Mouse (Mus musculus) CH12.LX (cell line): ENCODE results near the gene Wnt9a. TPM values are rescaled to one million over a fixed set of nuclear protein-coding genes. Genes with fewer than 3 reads are reported as not detected.

Source experiments
- DNase-seq: peaks from one replicate; pipeline ENCODE4 v3.0.0-alpha.2; 2013; ENCODE audit errors: extremely low read depth
- H3K27ac ChIP-seq: 2 replicates; pipeline ENCODE4 v1.5.1; 2012; ENCODE audit warnings: low read depth, mild to moderate bottlenecking, control low read depth, moderate library complexity; ENCODE audit not compliant: insufficient read depth
- H3K27me3 ChIP-seq: replicated peaks from 2 replicates; pipeline ENCODE3; 2012; ENCODE audit warnings: inconsistent platforms
- H3K36me3 ChIP-seq, 2 experiments: replicated peaks in 1 of 2; 2 replicates each; pipeline versions ENCODE3 to v1.6.1; 2012; ENCODE audit warnings: inconsistent platforms in 1 of 2, low read length in 1 of 2, mild to moderate bottlenecking in 1 of 2, mixed read lengths in 1 of 2, moderate library complexity in 1 of 2; ENCODE audit not compliant: control insufficient read depth in 1 of 2, insufficient read depth in 1 of 2
- H3K4me1 ChIP-seq, 2 experiments: 2 replicates each; pipeline ENCODE4 v1.6.1; 2012; ENCODE audit warnings: inconsistent platforms in 1 of 2, moderate library complexity in 1 of 2; ENCODE audit not compliant: insufficient read depth in 2 of 2, control insufficient read depth in 1 of 2
- H3K4me2 ChIP-seq: 2 replicates; pipeline ENCODE4 v1.6.1; 2012; ENCODE audit warnings: low read depth, mild to moderate bottlenecking, control low read depth; ENCODE audit not compliant: poor library complexity, insufficient read depth, severe bottlenecking
- H3K4me3 ChIP-seq, 3 experiments: fragments of 150-350 bp in 1 of 3; sonication (generic) in 1 of 3; replicated peaks in 1 of 3; 2 replicates each; pipeline versions ENCODE3 to v1.5.1; 2011 to 2012; ENCODE audit warnings: low read depth in 2 of 3, low read length in 2 of 3, mild to moderate bottlenecking in 2 of 3, moderate library complexity in 2 of 3, control low read depth in 1 of 3, improper control_type of control experiment in 1 of 3, inconsistent platforms in 1 of 3, mixed read lengths in 1 of 3; ENCODE audit not compliant: poor library complexity in 1 of 3
- H3K79me2 ChIP-seq: replicated peaks from 2 replicates; pipeline ENCODE4 v1.6.1; 2012; ENCODE audit warnings: mild to moderate bottlenecking, moderate library complexity; ENCODE audit not compliant: control insufficient read depth, poor library complexity, insufficient read depth, severe bottlenecking; ENCODE audit errors: extremely low read depth
- H3K9ac ChIP-seq: 2 replicates; pipeline ENCODE4 v1.6.1; 2012; ENCODE audit warnings: low read depth, mild to moderate bottlenecking, control low read depth, moderate library complexity; ENCODE audit not compliant: insufficient read depth
- H3K9me3 ChIP-seq: replicated peaks from 2 replicates; pipeline ENCODE3; 2012; ENCODE audit warnings: low read length, inconsistent platforms, mixed read lengths
- BHLHE40 ChIP-seq: IDR thresholded peaks from 2 replicates; pipeline ENCODE4 v1.6.1; 2011; ENCODE audit warnings: mild to moderate bottlenecking, low read depth, low read length, improper control_type of control experiment
- CHD1 ChIP-seq: IDR thresholded peaks from 2 replicates; pipeline ENCODE4 v1.6.1; 2012; ENCODE audit warnings: low read depth, low read length, improper control_type of control experiment, inconsistent platforms
- CHD2 ChIP-seq: IDR thresholded peaks from 2 replicates; pipeline ENCODE4 v1.6.1; 2011; ENCODE audit warnings: low read length, improper control_type of control experiment
- ETS1 ChIP-seq: conservative IDR thresholded peaks from 2 replicates; pipeline ENCODE4 v1.6.1; 2012; ENCODE audit warnings: low read depth, mild to moderate bottlenecking, inconsistent platforms, low read length, improper control_type of control experiment, moderate library complexity
- MAFK ChIP-seq: IDR thresholded peaks from 2 replicates; pipeline ENCODE4 v1.6.1; 2011; ENCODE audit warnings: low read length, improper control_type of control experiment; ENCODE audit not compliant: insufficient replicate concordance
- MAX ChIP-seq: IDR thresholded peaks from 2 replicates; pipeline ENCODE4 v1.6.1; 2011; ENCODE audit warnings: low read length, improper control_type of control experiment
- MEF2A ChIP-seq: IDR thresholded peaks from 2 replicates; pipeline ENCODE4 v1.6.1; 2014; ENCODE audit warnings: low read depth, mild to moderate bottlenecking, inconsistent platforms, low read length, improper control_type of control experiment, borderline replicate concordance
- MXI1 ChIP-seq: IDR thresholded peaks from 2 replicates; pipeline ENCODE4 v1.6.1; 2011; ENCODE audit warnings: mild to moderate bottlenecking, low read depth, low read length, improper control_type of control experiment
- PAX5 ChIP-seq: IDR thresholded peaks from 2 replicates; pipeline ENCODE4 v1.6.1; 2012; ENCODE audit warnings: low read length, inconsistent platforms, mixed read lengths
- POLR2A ChIP-seq: IDR thresholded peaks from 2 replicates; pipeline ENCODE4 v1.6.1; 2011; ENCODE audit warnings: low read depth, mild to moderate bottlenecking, improper control_type of control experiment, low read length
- SIN3A ChIP-seq: IDR thresholded peaks from 2 replicates; pipeline ENCODE4 v1.6.1; 2012; ENCODE audit warnings: low read length, improper control_type of control experiment, inconsistent platforms
- TCF12 ChIP-seq: IDR thresholded peaks from 2 replicates; pipeline ENCODE4 v1.6.1; 2014; ENCODE audit warnings: low read depth, mild to moderate bottlenecking, inconsistent platforms, low read length, improper control_type of control experiment
- USF1 ChIP-seq: IDR thresholded peaks from 2 replicates; pipeline ENCODE4 v1.6.1; 2014; ENCODE audit warnings: low read depth, mild to moderate bottlenecking, inconsistent platforms, low read length, improper control_type of control experiment
- USF2 ChIP-seq: conservative IDR thresholded peaks from 2 replicates; pipeline ENCODE4 v1.6.1; 2011; ENCODE audit warnings: low read depth, low read length, improper control_type of control experiment
- ZMIZ1 ChIP-seq: IDR thresholded peaks from 2 replicates; pipeline ENCODE4 v1.6.1; 2012; ENCODE audit warnings: low read depth, mild to moderate bottlenecking, inconsistent platforms, low read length, improper control_type of control experiment
- dilution Hi-C: fragments of 300-500 bp; cut with MboI; formaldehyde crosslinking; loops from 2 replicates; pipeline ENCODE4 v1.14.3; 2020; ENCODE audit warnings: low sequenced_read_pairs; ENCODE audit not compliant: extremely low pct_unique_long_range_greater_than_20kb, extremely low pct_ligation_motif_present
- in situ Hi-C: fragments of 300-500 bp; cut with MboI; formaldehyde crosslinking; loops from 3 replicates; pipeline ENCODE4 v1.14.3; 2019; ENCODE audit warnings: low sequenced_read_pairs, low pct_ligation_motif_present, low pct_unique_long_range_greater_than_20kb, mixed read lengths
- polyA plus RNA-seq: library from polyadenylated mRNA; unstranded; fragments of >175 nt; gene quantifications from 2 replicates; pipeline ENCODE4 v1.2.1, GENCODE M21; 2012; ENCODE audit warnings: low read depth; ENCODE audit not compliant: insufficient read length
- total RNA-seq, 2 experiments: library from RNA; depleted of rRNA; stranded (reverse); fragments of 300-350 nt in 1 of 2; fragments of >200 nt in 1 of 2; gene quantifications; 2 replicates each; pipeline ENCODE4 v1.2.3; 2012 to 2014

Wnt9a gene
- total and polyA plus RNA-seq, 3 experiments: not detected

DNA sequence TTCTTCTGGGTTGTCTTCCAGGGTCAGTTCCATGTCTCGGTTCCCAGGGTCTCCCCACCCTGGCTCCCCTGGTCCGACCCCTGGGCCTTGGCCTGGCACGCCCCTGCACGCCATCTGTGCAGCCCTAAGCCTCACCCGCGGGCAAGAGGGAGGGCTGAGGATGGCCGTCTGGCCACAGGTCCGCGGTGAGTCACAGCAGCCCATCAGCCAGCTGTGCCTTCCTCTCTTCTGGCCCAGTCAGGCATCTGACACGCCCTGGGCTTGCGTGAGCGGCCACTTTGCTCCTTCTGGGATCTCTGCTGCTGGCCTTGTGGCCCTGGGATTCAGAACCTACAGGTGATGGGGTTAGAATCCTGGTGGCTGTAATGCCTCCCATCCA, 1.4 kb downstream of the Wnt9a start:
- H3K4me2 ChIP-seq: no peak overlapping the region
- in situ Hi-C loops (no loop called here), dilution Hi-C loops (no loop called here)
- no peak overlapping the region for H3K4me3 ChIP-seq
- TF ChIP-seq PAX5: no peak
- no peak for TF ChIP-seq CHD1
- TF ChIP-seq POLR2A: no peak
- TF ChIP-seq ZMIZ1: no peak
- TF ChIP-seq CHD2: no peak
- no peak for TF ChIP-seq MAFK
- TF ChIP-seq USF1: no peak
- no peak for TF ChIP-seq TCF12
- no peak for DNase-seq
- H3K4me1 ChIP-seq: peaks cover 0 to 3% of the 10 kb centered on the region in 2 experiments; a peak in 1 of 4 replicates
- no peak overlapping the region for H3K9ac ChIP-seq
- H3K36me3 ChIP-seq: no peaks in the 10 kb centered on the region
- no peak overlapping the region for H3K27ac ChIP-seq
- H3K9me3 ChIP-seq: peaks cover 13% of the 10 kb centered on the region
- H3K27me3 ChIP-seq: peaks cover 96% of the 10 kb centered on the region
- H3K79me2 ChIP-seq: no peaks in the 10 kb centered on the region

DNA sequence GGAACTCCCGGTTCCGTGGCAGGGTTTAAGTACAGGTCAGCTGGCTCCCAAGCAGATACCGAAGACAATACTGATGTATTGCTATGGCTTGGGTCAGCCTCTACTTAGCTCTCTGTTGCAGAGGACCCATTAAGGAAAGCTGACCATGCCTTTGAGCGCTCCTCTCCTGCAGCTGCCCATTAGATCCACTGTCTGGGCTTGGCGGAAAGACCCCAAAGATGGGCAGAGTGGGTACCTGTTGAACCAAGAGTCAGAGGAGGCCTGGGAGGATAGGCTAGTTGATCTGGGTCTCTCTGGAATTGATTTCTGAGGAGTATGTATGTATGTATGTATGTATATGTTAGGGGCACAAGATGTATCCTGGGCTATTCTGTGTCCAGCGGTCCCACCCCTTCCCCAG, 1.9 kb downstream of the Wnt9a start:
- Histone ChIP-seq H3K4me2 (no peak overlapping the region), H3K27me3 (peaks cover 96% of the 10 kb centered on the region), H3K4me3 (no peak overlapping the region), H3K27ac (no peak overlapping the region), H3K36me3 (no peaks in the 10 kb centered on the region), H3K9ac (no peak overlapping the region), H3K79me2 (no peaks in the 10 kb centered on the region), H3K4me1 (peaks cover 0 to 6% of the 10 kb centered on the region in 2 experiments; a peak in 2 of 4 replicates), H3K9me3 (peaks cover 13% of the 10 kb centered on the region)
- in situ Hi-C loops (no loop called here), dilution Hi-C loops (no loop called here)
- no peak for DNase-seq
- TF ChIP-seq BHLHE40 (no peak), USF2 (no peak), USF1 (no peak), MXI1 (no peak), SIN3A (no peak), POLR2A (no peak), MEF2A (no peak), MAX (no peak), ZMIZ1 (no peak), ETS1 (no peak)
